Mouse (Mus musculus): Measurements from ENCODE around the gene Rnf4. TPM values are rescaled to one million over a fixed set of nuclear protein-coding genes. Genes with fewer than 3 reads are reported as not detected.

Rnf4 gene
- total and polyA plus RNA-seq, 3 experiments, result 60.3 to 117 (median 112) TPM

DNA sequence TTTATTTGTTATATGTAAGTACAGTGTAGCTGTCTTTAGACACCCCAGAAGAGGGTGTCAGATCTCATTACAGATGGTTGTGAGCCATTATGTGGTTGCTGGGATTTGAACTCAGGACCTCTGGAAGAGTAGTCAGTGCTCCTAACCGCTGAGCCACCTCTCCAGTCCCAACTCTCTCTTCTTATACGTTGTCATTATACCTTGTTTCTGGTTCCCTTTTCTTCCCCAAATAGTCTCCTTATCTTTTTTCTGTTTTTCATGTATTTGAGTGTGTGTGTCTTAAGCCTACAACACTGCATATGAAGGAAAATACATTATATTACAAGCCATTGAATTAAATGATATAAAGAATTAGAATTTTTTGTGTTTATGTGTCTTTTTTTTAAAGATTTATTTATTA lies 50.7 kb downstream of the Rnf4 start:
- Histone ChIP-seq H3K79me2 (replicated peaks; ENCODE audit: control insufficient read depth, extremely low read depth, insufficient read depth, poor library complexity, severe bottlenecking) (peaks cover 27% of the 10 kb centered on the region), H3K9me3 (replicated peaks; ENCODE audit: low read length) (peaks cover 12% of the 10 kb centered on the region), H3K27ac (ENCODE audit: insufficient read depth, low read depth) (no peak overlapping the region), H3K9ac (ENCODE audit: insufficient read depth, low read depth) (no peak overlapping the region), H3K27me3 (replicated peaks) (no peaks in the 10 kb centered on the region), H3K4me1 (ENCODE audit: control insufficient read depth in 1 of 2, insufficient read depth in 2 of 2) (no peaks in the 10 kb centered on the region), H3K4me3 (replicated peaks in 1 of 3; ENCODE audit: low read depth in 2 of 3, low read length in 2 of 3, poor library complexity in 1 of 3) (no peak overlapping the region), H3K4me2 (ENCODE audit: insufficient read depth, low read depth, poor library complexity, severe bottlenecking) (no peak overlapping the region), H3K36me3 (replicated peaks in 1 of 2; ENCODE audit: control insufficient read depth in 1 of 2, insufficient read depth in 1 of 2, low read length in 1 of 2) (peaks cover 3 to 11% of the 10 kb centered on the region in 2 experiments)
- dilution Hi-C loops (cut with MboI; ENCODE audit: extremely low pct_ligation_motif_present, extremely low pct_unique_long_range_greater_than_20kb, low sequenced_read_pairs), result no loop called here
- TF ChIP-seq GABPA (IDR thresholded peaks at IDR 0.05; ENCODE audit: insufficient replicate concordance, low read depth, low read length) (no peak), NRF1 (IDR thresholded peaks at IDR 0.05; ENCODE audit: low read depth, low read length) (no peak), CHD2 (IDR thresholded peaks at IDR 0.05; ENCODE audit: low read length) (no peak), MYC (IDR thresholded peaks at IDR 0.05; ENCODE audit: low read depth, low read length) (no peak), POLR2AphosphoS2 (IDR thresholded peaks at IDR 0.05; ENCODE audit: low read depth, low read length) (no peak), RAD21 (IDR thresholded peaks at IDR 0.05; ENCODE audit: low read depth, low read length) (no peak), ELF1 (IDR thresholded peaks at IDR 0.05; ENCODE audit: low read depth, low read length) (no peak), PAX5 (IDR thresholded peaks at IDR 0.05; ENCODE audit: low read length) (no peak)
- DNase-seq (ENCODE audit: extremely low read depth), result no peak
- in situ Hi-C loops (cut with MboI; ENCODE audit: low pct_ligation_motif_present, low pct_unique_long_range_greater_than_20kb, low sequenced_read_pairs), result no loop called here

DNA sequence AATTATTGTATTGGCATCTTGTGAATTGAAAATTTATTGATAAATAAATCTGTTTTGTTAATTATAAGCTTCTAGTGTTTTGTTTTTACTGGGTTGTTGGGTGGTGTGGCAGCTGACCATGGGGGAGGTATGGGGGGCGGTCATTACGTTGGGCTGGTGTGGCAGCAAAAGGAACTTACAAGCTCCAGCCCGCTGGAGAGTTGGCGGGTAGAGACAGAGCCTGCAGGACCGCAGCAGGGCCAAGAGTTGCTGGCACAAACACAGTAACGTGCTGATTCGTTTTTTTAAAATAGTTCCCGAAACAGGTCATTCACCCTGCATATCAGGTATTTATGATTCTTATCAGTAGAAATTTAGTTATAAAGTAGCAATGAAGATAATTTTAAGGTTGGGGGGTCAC lies 57.2 kb downstream of the Rnf4 start:
- no peaks in the 10 kb centered on the region for H3K9me3 ChIP-seq (replicated peaks; ENCODE audit: low read length)
- no peak overlapping the region for H3K4me3 ChIP-seq (replicated peaks in 1 of 3; ENCODE audit: low read depth in 2 of 3, low read length in 2 of 3, poor library complexity in 1 of 3)
- no peaks in the 10 kb centered on the region for H3K27me3 ChIP-seq (replicated peaks)
- H3K4me2 ChIP-seq (ENCODE audit: insufficient read depth, low read depth, poor library complexity, severe bottlenecking), result no peak overlapping the region
- peaks cover 0 to 2% of the 10 kb centered on the region in 2 experiments; a peak in 1 of 4 replicates for H3K4me1 ChIP-seq (ENCODE audit: control insufficient read depth in 1 of 2, insufficient read depth in 2 of 2)
- dilution Hi-C loops (cut with MboI; ENCODE audit: extremely low pct_ligation_motif_present, extremely low pct_unique_long_range_greater_than_20kb, low sequenced_read_pairs), result no loop called here
- no peak overlapping the region for H3K27ac ChIP-seq (ENCODE audit: insufficient read depth, low read depth)
- peaks cover 4% of the 10 kb centered on the region; the same call in 1 of the 2 replicates for H3K79me2 ChIP-seq (replicated peaks; ENCODE audit: control insufficient read depth, extremely low read depth, insufficient read depth, poor library complexity, severe bottlenecking)
- no peak for DNase-seq (ENCODE audit: extremely low read depth)
- no peak overlapping the region for H3K9ac ChIP-seq (ENCODE audit: insufficient read depth, low read depth)
- peaks cover 0 to 5% of the 10 kb centered on the region in 2 experiments for H3K36me3 ChIP-seq (replicated peaks in 1 of 2; ENCODE audit: control insufficient read depth in 1 of 2, insufficient read depth in 1 of 2, low read length in 1 of 2)
- TF ChIP-seq USF2 (conservative IDR thresholded peaks at IDR 0.05; ENCODE audit: low read depth, low read length) (no peak), TBP (conservative IDR thresholded peaks at IDR 0.05; ENCODE audit: low read depth, low read length) (no peak)
- in situ Hi-C loops (cut with MboI; ENCODE audit: low pct_ligation_motif_present, low pct_unique_long_range_greater_than_20kb, low sequenced_read_pairs), result no loop called here

DNA sequence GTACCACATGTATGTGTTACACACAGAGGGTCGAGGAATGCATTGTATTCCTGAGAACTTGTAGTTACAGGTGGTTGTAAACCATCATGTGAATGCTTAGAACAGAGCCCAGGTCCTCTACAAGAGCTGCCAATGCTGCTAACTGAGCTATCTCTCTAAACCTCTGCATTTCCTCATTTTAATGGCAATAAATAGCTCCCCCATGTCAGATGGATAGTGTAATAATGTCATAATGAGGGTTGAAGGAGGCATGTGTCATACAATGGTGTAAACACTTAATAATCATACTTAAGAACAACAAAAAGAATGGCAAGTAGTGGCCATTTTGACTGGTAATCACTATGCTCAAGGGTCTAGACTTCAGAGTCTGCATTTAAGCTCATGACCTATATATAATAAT lies 59.3 kb downstream of the Rnf4 start:
- in situ Hi-C loops (cut with MboI; ENCODE audit: low pct_ligation_motif_present, low pct_unique_long_range_greater_than_20kb, low sequenced_read_pairs), result no loop called here
- Histone ChIP-seq H3K4me1 (ENCODE audit: control insufficient read depth in 1 of 2, insufficient read depth in 2 of 2) (peaks cover 0 to 2% of the 10 kb centered on the region in 2 experiments; a peak in 1 of 4 replicates), H3K4me3 (replicated peaks in 1 of 3; ENCODE audit: low read depth in 2 of 3, low read length in 2 of 3, poor library complexity in 1 of 3) (no peak overlapping the region), H3K27ac (ENCODE audit: insufficient read depth, low read depth) (no peak overlapping the region), H3K4me2 (ENCODE audit: insufficient read depth, low read depth, poor library complexity, severe bottlenecking) (no peak overlapping the region), H3K9me3 (replicated peaks; ENCODE audit: low read length) (no peaks in the 10 kb centered on the region), H3K79me2 (replicated peaks; ENCODE audit: control insufficient read depth, extremely low read depth, insufficient read depth, poor library complexity, severe bottlenecking) (peaks cover 7% of the 10 kb centered on the region; the same call in 1 of the 2 replicates), H3K9ac (ENCODE audit: insufficient read depth, low read depth) (no peak overlapping the region), H3K36me3 (replicated peaks in 1 of 2; ENCODE audit: control insufficient read depth in 1 of 2, insufficient read depth in 1 of 2, low read length in 1 of 2) (peaks cover 0 to 5% of the 10 kb centered on the region in 2 experiments), H3K27me3 (replicated peaks) (no peaks in the 10 kb centered on the region)
- TF ChIP-seq E2F4 (IDR thresholded peaks at IDR 0.05; ENCODE audit: insufficient replicate concordance, low read depth, low read length) (no peak), MAZ (IDR thresholded peaks at IDR 0.05; ENCODE audit: low read depth, low read length) (no peak), MEF2A (IDR thresholded peaks at IDR 0.05; ENCODE audit: borderline replicate concordance, low read depth, low read length) (no peak), MAX (IDR thresholded peaks at IDR 0.05; ENCODE audit: low read length) (no peak), POLR2AphosphoS2 (IDR thresholded peaks at IDR 0.05; ENCODE audit: low read depth, low read length) (no peak), SMC3 (IDR thresholded peaks at IDR 0.05; ENCODE audit: low read depth, low read length) (no peak), SIN3A (IDR thresholded peaks at IDR 0.05; ENCODE audit: low read length) (no peak), RCOR1 (conservative IDR thresholded peaks at IDR 0.05; ENCODE audit: low read depth, low read length) (no peak), KAT2A (IDR thresholded peaks at IDR 0.05; ENCODE audit: insufficient replicate concordance, low read length) (no peak), RAD21 (IDR thresholded peaks at IDR 0.05; ENCODE audit: low read depth, low read length) (no peak), MXI1 (IDR thresholded peaks at IDR 0.05; ENCODE audit: low read depth, low read length) (no peak), GABPA (IDR thresholded peaks at IDR 0.05; ENCODE audit: insufficient replicate concordance, low read depth, low read length) (no peak), MYC (IDR thresholded peaks at IDR 0.05; ENCODE audit: low read depth, low read length) (no peak), NELFE (IDR thresholded peaks at IDR 0.05; ENCODE audit: low read depth, low read length) (no peak)
- dilution Hi-C loops (cut with MboI; ENCODE audit: extremely low pct_ligation_motif_present, extremely low pct_unique_long_range_greater_than_20kb, low sequenced_read_pairs), result no loop called here
- no peak for DNase-seq (ENCODE audit: extremely low read depth)
